Mouse (Mus musculus): ENCODE measurements at regions not wholly inside any gene's neighbourhood (a gene's known extent, or its start where the extent isn't known, plus 50 kb on each side); places are given as distances from the start of the nearest gene placed in this dataset.

DNA sequence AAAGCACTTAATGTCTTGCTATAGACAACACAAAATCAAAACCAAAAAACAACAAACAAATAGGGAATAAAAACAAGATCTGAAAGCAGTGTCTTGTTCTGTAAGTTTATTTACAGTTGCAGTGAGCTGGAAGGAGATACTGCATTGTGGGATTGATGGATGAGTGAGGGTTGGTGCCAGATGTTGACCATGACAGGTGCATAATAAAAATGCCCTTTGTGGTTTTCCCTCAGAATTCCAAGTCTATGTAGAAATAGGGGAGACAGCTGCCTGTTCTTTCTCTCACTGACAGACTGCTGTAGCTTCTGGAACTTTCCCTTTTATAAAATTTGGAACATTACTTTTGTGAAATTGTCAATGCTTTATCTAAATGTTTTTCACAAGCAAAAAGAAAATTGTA, 73.9 kb upstream of the Pam start:
- TF ChIP-seq CTCF (IDR thresholded peaks at IDR 0.05; ENCODE audit: insufficient read depth, low read length), result no peak
- no peak for TF ChIP-seq POLR2A (IDR thresholded peaks at IDR 0.05; ENCODE audit: borderline replicate concordance, extremely low read depth, low read depth, low read length)

All from lung, adult 2 months (tissue).